In the genomic region with DNA sequence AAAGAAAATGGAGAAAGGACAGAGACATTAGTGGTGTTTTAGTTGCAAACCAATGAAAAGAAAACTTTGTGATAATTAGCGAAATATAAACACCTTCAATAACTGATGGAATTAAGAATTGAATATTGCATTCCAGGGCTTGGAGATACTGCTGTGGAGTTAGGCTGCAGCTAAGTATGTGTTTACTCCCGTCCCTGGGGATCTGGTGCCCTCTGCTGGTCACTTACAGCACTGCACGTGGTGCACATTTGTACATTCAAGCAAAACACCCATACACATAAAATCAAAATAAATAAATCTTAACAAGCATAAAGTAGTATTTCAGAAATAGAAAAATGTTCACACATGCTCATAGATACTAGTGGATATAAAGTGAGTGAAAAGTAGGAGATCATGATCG, we compare ENCODE assay signal across 9 mouse cellular contexts.
A peak's percentile ranks its signal among the peaks of the same experiment; 100 is the strongest.
DNase-seq lines count a peak whose midpoint lies in the region; ATAC-seq and TF ChIP-seq lines count a peak whose summit lies in the region.
"Had no signal": no experiment of that assay in that cellular context is flagged by ENCODE, and none has a peak within 500 bp of the region (broad histone marks: within the 10 kb centered on the region; RNA-seq: fewer than 3 reads in every experiment).

No protein-coding gene starts in this region.

- H3K4me1 ChIP-seq in lung, postnatal 0 days (ENCODE audit: insufficient read depth, low read depth, low read length), result no peaks in the 10 kb centered on the region
- H3K4me1 ChIP-seq: heart, embryonic 15.5 days had no signal

- H3K36me3 ChIP-seq in lung, postnatal 0 days (ENCODE audit: insufficient read depth, low read length), result no peaks in the 10 kb centered on the region
- H3K36me3 ChIP-seq: heart, embryonic 15.5 days had no signal

- intact Hi-C loops in heart, postnatal 14 days (cut with DNase I), result loop anchor here (2.0 to 10.0 kb wide), 2 partner anchors 318 to 472 kb away; no protein-coding TSS in a partner anchor

- H3K4me3 ChIP-seq in layer of hippocampus, adult 2 months, result no peak overlapping the region
- no peak overlapping the region for H3K4me3 ChIP-seq in lung, postnatal 0 days (ENCODE audit: low read depth, low read length)
- H3K4me3 ChIP-seq: heart, embryonic 15.5 days had no signal

- ATAC-seq in CD4-positive, CD25-positive, alpha-beta regulatory T cell, adult 4 months, result peak; percentile 82
- peak; percentile 48; the same call in 1 of the 2 replicates for ATAC-seq in lung, postnatal 0 days

- no peak overlapping the region for H3K27ac ChIP-seq in layer of hippocampus, adult 2 months
- H3K27ac ChIP-seq in lung, postnatal 0 days (ENCODE audit: low read length), result no peak overlapping the region
- H3K27ac ChIP-seq: heart, embryonic 15.5 days had no signal

- H3K9me3 ChIP-seq in lung, postnatal 0 days (ENCODE audit: low read length), result no peaks in the 10 kb centered on the region
- H3K9me3 ChIP-seq: heart, embryonic 15.5 days had no signal

- no peaks in the 10 kb centered on the region for H3K27me3 ChIP-seq in lung, postnatal 0 days (replicated peaks; ENCODE audit: insufficient read depth, low read length)
- H3K27me3 ChIP-seq: heart, embryonic 15.5 days had no signal

- peak; percentile 87 for DNase-seq in adrenal gland, postnatal 10 days
- peak; percentile 61 for DNase-seq in embryo, embryonic 11.5 days (ENCODE audit: low read depth, low spot score)
- DNase-seq in heart, postnatal 14 days, result peak; percentile 78 to 85
- DNase-seq in layer of hippocampus, adult 2 months (ENCODE audit: low spot score in 2 of 2), result peak; percentile 78 to 88
- DNase-seq in lung, postnatal 0 days (ENCODE audit: low spot score), result peak; percentile 58
- peak; percentile 68 for DNase-seq in ovary, postnatal 36 days (ENCODE audit: low spot score)
- peak; percentile 63 for DNase-seq in thymus, postnatal 25 days

- 15% methylated on average over 4 of the region's 4 CpGs for WGBS in lung, postnatal 0 days

- TF ChIP-seq EP300 in lung, postnatal 0 days (IDR thresholded peaks at IDR 0.05), result no peak

- TF ChIP-seq CTCF in layer of hippocampus, adult 2 months (conservative IDR thresholded peaks at IDR 0.05), result peak; percentile 99
- TF ChIP-seq CTCF in lung, postnatal 0 days (IDR thresholded peaks at IDR 0.05), result peak; percentile 98

- H3K4me2 ChIP-seq in lung, postnatal 0 days (replicated peaks; ENCODE audit: low read depth, low read length), result no peak overlapping the region
- H3K4me2 ChIP-seq: heart, embryonic 15.5 days had no signal

- no peak overlapping the region for H3K9ac ChIP-seq in lung, postnatal 0 days (replicated peaks; ENCODE audit: low read depth)
- H3K9ac ChIP-seq: heart, embryonic 15.5 days had no signal
